Mouse (Mus musculus) neural tube, embryonic 14.5 days (tissue): ENCODE measurements around the gene Wdr38. TPM values are rescaled to one million over a fixed set of nuclear protein-coding genes. Genes with fewer than 3 reads are reported as not detected.

ENCODE experiments used
- ATAC-seq: fragments of 200-750 bp; cut with Nextera tagmentation; 2 replicates; pipeline ENCODE4 v1.8.0; 2017; ENCODE audit warnings: low read depth, mild to moderate bottlenecking, moderate TSS enrichment, moderate library complexity
- H3K27ac ChIP-seq: fragments of 300-500 bp; sonication (generic); 2 replicates; pipeline ENCODE4 v1.5.1; 2014; ENCODE audit warnings: low read depth, mild to moderate bottlenecking, control low read depth, low read length, moderate library complexity, mixed read lengths
- H3K27me3 ChIP-seq: fragments of 300-500 bp; sonication (generic); 2 replicates; pipeline ENCODE4 v1.6.1; 2014; ENCODE audit warnings: low read length; ENCODE audit not compliant: control insufficient read depth, insufficient read depth
- H3K36me3 ChIP-seq: fragments of 300-500 bp; sonication (generic); 2 replicates; pipeline ENCODE4 v1.6.1; 2014; ENCODE audit warnings: low read length, mixed read lengths; ENCODE audit not compliant: control insufficient read depth, insufficient read depth
- H3K4me1 ChIP-seq: fragments of 300-500 bp; sonication (generic); 2 replicates; pipeline ENCODE4 v1.6.1; 2014; ENCODE audit warnings: low read length; ENCODE audit not compliant: control insufficient read depth, insufficient read depth
- H3K4me2 ChIP-seq: fragments of 300-500 bp; sonication (generic); 2 replicates; pipeline ENCODE4 v1.6.1; 2014; ENCODE audit warnings: mild to moderate bottlenecking, low read depth, low read length, control low read depth
- H3K4me3 ChIP-seq: fragments of 300-500 bp; sonication (generic); 2 replicates; pipeline ENCODE4 v1.5.1; 2014; ENCODE audit warnings: low read depth, low read length, control low read depth, mixed read lengths
- H3K9ac ChIP-seq: fragments of 300-500 bp; sonication (generic); replicated peaks from 2 replicates; pipeline ENCODE4 v1.6.1; 2014; ENCODE audit warnings: low read depth, mild to moderate bottlenecking, control low read depth, low read length, mixed read lengths
- H3K9me3 ChIP-seq: fragments of 300-500 bp; sonication (generic); 2 replicates; pipeline ENCODE4 v1.6.1; 2016; ENCODE audit warnings: low read length; ENCODE audit not compliant: control insufficient read depth
- WGBS: fragments of 180-500 bp; shearing (Covaris S2); extraction: QIAGEN DNeasy Blood & Tissue Kit; methylation state at CpG from one replicate; pipeline ENCODE4 v1.1.7; 2014; 5-methylcytosine and 5-hydroxymethylcytosine counted together
- polyA plus RNA-seq: library from polyadenylated mRNA; unstranded; fragments of >200 nt; fragmentation: Nextera tagmentation; extraction: Ambion mirVana; gene quantifications from 2 replicates; pipeline ENCODE4 v1.2.1, GENCODE M21; 2014

Wdr38 gene
- polyA plus RNA-seq, 1 experiment from 2014 or later = 1.6 TPM

DNA sequence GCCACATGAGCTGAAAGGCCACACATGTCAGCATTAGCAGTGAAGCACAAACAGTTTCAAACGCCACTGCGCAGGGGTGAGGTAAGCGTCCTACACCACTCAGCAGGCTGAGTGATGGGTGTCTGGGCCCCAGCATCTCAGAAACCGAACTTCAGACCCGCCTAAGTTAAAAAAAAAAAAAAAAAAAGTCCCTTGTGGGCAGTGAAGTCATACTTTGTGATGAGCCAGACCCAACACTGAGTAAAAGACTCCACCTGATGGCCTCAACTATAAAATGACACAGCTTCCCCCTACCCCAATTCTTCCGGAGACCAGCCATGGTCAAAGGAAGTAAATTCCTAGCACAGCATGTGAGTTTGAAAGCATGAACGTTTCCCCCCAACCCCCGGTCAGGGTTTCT is 5.8 kb downstream of the Wdr38 start:
- Histone ChIP-seq H3K4me2 (peak overlapping the region; percentile 92), H3K4me3 (no peak overlapping the region; the same call in 1 of the 2 replicates), H3K9me3 (no peaks in the 10 kb centered on the region), H3K27me3 (no peaks in the 10 kb centered on the region), H3K9ac (no peak overlapping the region), H3K4me1 (peaks cover 26% of the 10 kb centered on the region), H3K36me3 (peaks cover 32% of the 10 kb centered on the region), H3K27ac (no peak overlapping the region)
- no peak for ATAC-seq
- WGBS = 52% methylated on average over 8 of the region's 8 CpGs

DNA sequence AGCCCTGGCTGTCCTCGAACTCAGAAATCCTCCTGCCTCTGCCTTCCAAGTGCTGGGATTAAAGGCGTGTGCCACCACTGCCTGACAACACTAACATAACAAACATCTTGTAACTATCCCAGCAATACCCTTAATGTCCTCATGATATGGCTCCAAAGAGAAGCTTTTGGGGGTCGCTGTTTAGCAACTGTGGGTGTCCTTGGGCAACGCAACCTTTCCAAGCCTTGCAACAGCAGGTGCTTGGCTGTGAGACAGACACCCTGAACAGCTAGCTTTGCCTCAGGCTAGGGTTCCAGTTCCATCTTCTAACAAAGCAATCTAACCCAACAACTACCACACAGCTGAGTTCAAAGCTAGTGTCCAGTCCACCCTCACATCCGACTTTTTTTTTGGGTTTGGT is 6.2 kb downstream of the Wdr38 start:
- H3K9me3 ChIP-seq = no peaks in the 10 kb centered on the region
- peak overlapping the region; percentile 80 for H3K9ac ChIP-seq
- ATAC-seq = no peak
- peak overlapping the region; percentile 48 for H3K4me3 ChIP-seq
- peaks cover 26% of the 10 kb centered on the region for H3K4me1 ChIP-seq
- no peaks in the 10 kb centered on the region for H3K27me3 ChIP-seq
- H3K4me2 ChIP-seq = peak overlapping the region; percentile 92
- H3K27ac ChIP-seq = no peak overlapping the region
- 75% methylated on average over 5 of the region's 5 CpGs for WGBS
- peaks cover 32% of the 10 kb centered on the region for H3K36me3 ChIP-seq

- 0 out of 2 replicates have a peak, but pooled peaks have one; percentile 0 for ATAC-seq
- Histone ChIP-seq H3K9me3 (no peaks in the 10 kb centered on the region), H3K4me2 (peak overlapping the region; percentile 92), H3K27ac (peak overlapping the region; percentile 87), H3K4me1 (peaks cover 34% of the 10 kb centered on the region), H3K36me3 (peaks cover 30% of the 10 kb centered on the region), H3K27me3 (no peaks in the 10 kb centered on the region), H3K9ac (peak overlapping the region; percentile 80), H3K4me3 (peak overlapping the region; percentile 48)
- 0% methylated on average over 11 of the region's 11 CpGs for WGBS
These were observed 7.1 kb downstream of the Wdr38 start for GRCm38 (mm10) chr2:39004372-39004771.

- peak within 1 kb of the TSS; percentile 92 for H3K4me2 ChIP-seq
- H3K4me1 ChIP-seq = peaks cover 38% of the 10 kb centered on the region
- peak; percentile 89 for ATAC-seq
- peak within 1 kb of the TSS; percentile 48 for H3K4me3 ChIP-seq
- H3K36me3 ChIP-seq = peaks cover 26% of the 10 kb centered on the region
- H3K27me3 ChIP-seq = no peaks in the 10 kb centered on the region
- WGBS = 1% methylated on average over 54 of the region's 58 CpGs
- H3K27ac ChIP-seq = peak within 1 kb of the TSS; percentile 87
- peak within 1 kb of the TSS; percentile 80 for H3K9ac ChIP-seq
- no peaks in the 10 kb centered on the region for H3K9me3 ChIP-seq
These were observed 7.7 kb downstream of the Wdr38 start, which contains the start of gene Arpc5l for GRCm38 (mm10) chr2:39004880-39005435. TSS of gene Arpc5l (plus strand) at chr2:39005348.

GRCm38 (mm10) chr2:39005574-39006079 is 8.4 kb downstream of the Wdr38 start, which contains the start of gene Rpl35:
TSS of gene Rpl35 (minus strand) at chr2:39005624.
- Histone ChIP-seq H3K9me3 (no peaks in the 10 kb centered on the region), H3K9ac (peak within 1 kb of the TSS; percentile 80), H3K36me3 (peaks cover 19% of the 10 kb centered on the region), H3K27ac (peak within 1 kb of the TSS; percentile 87), H3K4me3 (peak within 1 kb of the TSS; percentile 48), H3K4me2 (peak within 1 kb of the TSS; percentile 92), H3K4me1 (peaks cover 38% of the 10 kb centered on the region), H3K27me3 (no peaks in the 10 kb centered on the region)
- 12% methylated on average over 15 of the region's 15 CpGs for WGBS
- ATAC-seq = no peak

- Histone ChIP-seq H3K4me1 (peaks cover 38% of the 10 kb centered on the region), H3K36me3 (peaks cover 14% of the 10 kb centered on the region), H3K9ac (0 out of 2 replicates have a peak overlapping the region, but pooled peaks have one; percentile 80), H3K27ac (no peak overlapping the region), H3K27me3 (no peaks in the 10 kb centered on the region), H3K4me2 (peak overlapping the region; percentile 92), H3K9me3 (no peaks in the 10 kb centered on the region), H3K4me3 (peak overlapping the region; percentile 48; the same call in 1 of the 2 replicates)
- WGBS = 93% methylated on average over 14 of the region's 14 CpGs
- no peak for ATAC-seq
These were observed 9.0 kb downstream of the Wdr38 start for GRCm38 (mm10) chr2:39006149-39006730.

GRCm38 (mm10) chr2:39007865-39008264 is 10.6 kb downstream of the Wdr38 start:
- peak; percentile 88 for ATAC-seq
- H3K4me3 ChIP-seq = peak overlapping the region; percentile 82
- peaks cover 38% of the 10 kb centered on the region for H3K4me1 ChIP-seq
- H3K9me3 ChIP-seq = no peaks in the 10 kb centered on the region
- H3K4me2 ChIP-seq = peak overlapping the region; percentile 96
- peak overlapping the region; percentile 81 for H3K9ac ChIP-seq
- WGBS = under 1% methylated on average over 41 of the region's 44 CpGs
- H3K27ac ChIP-seq = peak overlapping the region; percentile 89
- peaks cover 5% of the 10 kb centered on the region for H3K36me3 ChIP-seq
- H3K27me3 ChIP-seq = no peaks in the 10 kb centered on the region

GRCm38 (mm10) chr2:39008350-39008851 is 11.1 kb downstream of the Wdr38 start:
- peaks cover 33% of the 10 kb centered on the region for H3K4me1 ChIP-seq
- H3K9ac ChIP-seq = peak overlapping the region; percentile 81
- H3K9me3 ChIP-seq = no peaks in the 10 kb centered on the region
- H3K4me2 ChIP-seq = peak overlapping the region; percentile 96
- peak overlapping the region; percentile 82 for H3K4me3 ChIP-seq
- H3K27ac ChIP-seq = peak overlapping the region; percentile 89
- ATAC-seq = peak; percentile 57
- no peaks in the 10 kb centered on the region for H3K27me3 ChIP-seq
- no peaks in the 10 kb centered on the region; the same call in 1 of the 2 replicates for H3K36me3 ChIP-seq
- under 1% methylated on average over 25 of the region's 25 CpGs for WGBS

- Histone ChIP-seq H3K4me3 (peak overlapping the region; percentile 82), H3K4me1 (peaks cover 27% of the 10 kb centered on the region), H3K27me3 (no peaks in the 10 kb centered on the region), H3K4me2 (peak overlapping the region; percentile 96), H3K9me3 (no peaks in the 10 kb centered on the region), H3K27ac (peak overlapping the region; percentile 89; the same call in 1 of the 2 replicates), H3K9ac (peak overlapping the region; percentile 81), H3K36me3 (peaks cover 3% of the 10 kb centered on the region; the same call in 1 of the 2 replicates)
- 26% methylated on average over 3 of the region's 3 CpGs for WGBS
- ATAC-seq = no peak
These were observed 11.7 kb downstream of the Wdr38 start for GRCm38 (mm10) chr2:39008954-39009365.
